Mouse (Mus musculus): ENCODE measurements around the gene Glis1.

The Glis1 gene

GRCm38 (mm10) chr4:107434356-107435237 lies at the start of gene Glis1:
Gene Glis1, plus strand, starts transcription at chr4:107434591.
- DNase-seq (ENCODE audit: low spot score): peak; percentile 56

DNA sequence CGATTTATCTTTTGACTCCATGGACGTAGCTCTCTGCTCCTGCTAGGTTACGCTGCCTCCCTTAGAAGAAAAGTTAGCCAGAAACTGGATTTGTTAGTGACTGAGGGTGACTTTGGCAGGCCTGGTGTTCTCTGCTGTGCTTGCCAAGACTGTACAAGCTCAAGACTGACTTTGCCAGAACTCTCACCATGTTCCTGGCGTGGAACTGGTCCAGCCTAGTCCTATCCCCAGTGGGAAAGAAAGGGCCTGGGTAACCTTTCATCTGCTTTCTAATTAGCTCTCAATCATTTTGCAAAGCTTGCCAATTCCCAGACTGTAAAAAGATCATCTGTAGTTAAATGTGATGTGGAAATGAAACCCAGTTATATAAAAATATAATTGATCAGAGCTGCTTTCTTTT lies 47.4 kb upstream of the Glis1 start:
- DNase-seq (ENCODE audit: low spot score): peak; percentile 3

DNA sequence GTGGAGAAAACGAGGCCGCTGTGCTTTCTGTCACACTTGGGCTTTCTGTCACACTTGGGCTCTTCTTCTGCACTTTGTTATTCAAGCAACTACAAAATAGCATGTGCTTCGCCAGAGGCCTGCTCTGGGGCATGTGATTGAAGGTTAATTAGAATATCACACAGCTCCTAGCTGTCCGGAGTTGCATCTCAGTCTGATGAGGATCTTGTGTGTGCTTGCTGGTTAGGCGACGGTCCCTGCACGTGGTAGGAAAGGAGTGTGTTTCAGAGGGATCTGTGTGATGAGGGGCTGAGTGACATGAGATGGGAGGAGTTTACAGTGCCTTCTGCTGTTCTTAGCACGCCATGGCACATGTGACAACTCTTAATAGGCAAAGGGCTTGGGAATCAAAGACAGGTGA lies 46.9 kb upstream of the Glis1 start:
- DNase-seq (ENCODE audit: low spot score): no peak

DNA sequence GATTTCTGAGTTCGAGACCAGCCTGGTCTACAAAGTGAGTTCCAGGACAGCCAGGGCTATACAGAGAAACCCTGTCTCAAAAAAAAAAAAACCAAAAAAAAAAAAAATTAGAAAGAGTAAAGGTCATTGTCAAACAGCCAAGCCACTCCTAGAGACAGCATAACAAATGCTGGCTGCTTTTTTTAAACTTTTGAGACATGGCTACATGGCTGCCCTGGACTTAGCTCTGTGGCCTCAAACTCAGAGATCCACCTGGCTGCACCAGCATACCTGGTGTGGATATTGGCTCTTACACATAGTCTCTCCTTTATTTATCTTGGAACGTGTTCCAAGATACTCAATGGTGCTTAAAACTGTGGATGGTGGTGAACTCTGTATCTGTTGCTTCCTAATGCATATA lies 46.1 kb upstream of the Glis1 start:
- DNase-seq (ENCODE audit: low spot score): no peak

DNA sequence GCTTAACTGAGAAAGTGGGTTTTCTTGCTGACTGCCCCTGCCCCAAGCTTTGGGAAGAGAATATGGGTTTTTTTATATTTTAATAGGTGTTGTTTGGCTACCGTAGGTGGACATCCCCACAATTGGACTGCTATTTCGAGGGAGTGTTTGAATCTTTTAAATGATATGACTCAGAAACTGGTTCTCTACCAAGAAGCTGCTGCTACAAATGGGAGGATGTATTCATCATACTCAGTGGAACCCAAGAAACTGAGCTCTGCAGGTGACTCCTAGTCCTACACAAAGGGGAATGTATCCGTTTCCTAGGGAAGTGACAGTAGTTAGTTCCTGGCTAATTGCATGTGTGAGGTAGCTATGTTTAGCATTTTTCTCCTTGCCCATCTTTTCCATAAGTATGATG lies 45.0 kb upstream of the Glis1 start:
- no peak for DNase-seq (ENCODE audit: low spot score)

DNA sequence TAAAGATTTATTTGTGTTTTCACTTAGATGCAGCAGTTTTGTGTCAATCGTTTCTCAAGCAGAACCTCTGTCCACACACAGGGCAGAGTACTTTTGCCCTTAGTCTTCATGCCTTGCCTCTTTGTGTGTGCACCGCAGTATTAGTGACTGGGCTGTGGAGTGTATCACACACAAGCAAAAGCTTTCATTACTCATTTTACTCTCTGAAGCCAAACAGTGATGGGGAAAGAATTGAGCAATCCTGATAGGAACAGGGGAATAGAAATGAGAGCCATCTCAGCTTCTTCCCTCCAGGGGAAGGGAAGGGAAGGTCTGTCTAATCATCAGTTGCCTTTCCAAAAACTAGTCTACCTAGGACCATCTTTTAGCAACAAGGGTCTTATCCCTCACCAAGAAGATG lies 40.6 kb upstream of the Glis1 start:
- DNase-seq (ENCODE audit: low spot score): no peak

GRCm38 (mm10) chr4:107420202-107420601 lies 14.2 kb upstream of the Glis1 start:
- DNase-seq (ENCODE audit: low spot score): no peak

DNA sequence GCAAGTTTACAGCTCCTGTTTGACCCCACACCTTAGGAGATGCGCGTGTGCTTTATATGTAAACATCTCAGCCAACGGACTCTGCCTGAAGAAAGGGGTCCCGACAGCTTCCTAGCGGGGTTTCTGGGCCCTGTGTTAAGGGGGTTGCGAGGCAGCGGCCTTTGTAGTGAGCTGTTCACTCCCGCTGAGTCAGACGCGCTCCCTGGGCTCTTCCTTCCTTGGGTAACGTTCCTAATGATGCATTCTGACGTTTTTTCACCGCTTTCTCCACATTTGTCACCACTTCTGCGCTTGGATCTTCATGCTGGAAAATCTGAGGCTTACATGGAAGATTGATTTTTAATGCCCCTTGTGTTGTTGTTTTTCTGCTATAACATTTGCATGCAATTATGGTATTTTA lies 12.7 kb upstream of the Glis1 start:
- DNase-seq (ENCODE audit: low spot score): no peak

DNA sequence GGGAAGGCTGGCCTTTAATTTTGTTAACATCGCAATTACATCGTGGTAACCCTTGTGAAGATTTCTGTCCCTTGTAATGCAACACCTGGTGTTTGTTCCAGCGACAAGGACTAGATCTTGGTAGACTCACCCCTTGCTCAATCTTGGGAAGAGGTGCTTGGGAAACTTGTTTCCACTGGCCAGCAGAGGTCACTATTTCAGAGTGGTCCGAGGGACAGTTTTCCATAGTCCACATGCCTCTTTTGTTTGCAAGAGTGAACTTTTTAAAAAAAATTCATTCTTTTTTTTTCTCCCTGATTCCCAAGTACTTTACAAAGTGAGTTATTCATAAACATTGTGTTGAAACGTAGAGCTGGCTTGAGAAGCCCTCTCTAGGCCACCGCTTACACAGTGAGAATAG lies 12.2 kb upstream of the Glis1 start:
- DNase-seq (ENCODE audit: low spot score): peak; percentile 43

DNA sequence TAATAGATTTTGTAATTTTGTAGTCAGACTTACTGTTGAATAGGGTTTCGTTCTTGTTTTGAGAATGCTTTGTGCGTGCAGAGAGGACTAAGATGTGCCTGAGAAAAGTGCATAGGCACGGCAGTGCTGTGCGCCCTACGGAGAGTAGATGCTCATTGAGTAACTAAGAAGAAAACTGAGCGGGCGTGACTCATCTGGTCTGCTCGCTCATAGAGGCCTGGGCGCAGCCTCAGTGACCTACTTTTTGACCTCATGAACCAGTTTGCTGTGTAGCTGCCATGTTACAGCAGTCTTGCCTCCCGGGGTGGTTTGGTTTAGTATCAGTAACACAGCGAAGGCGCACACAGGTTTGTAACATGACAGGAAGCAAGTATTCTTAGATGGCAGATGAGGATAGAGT lies 8.8 kb upstream of the Glis1 start:
- DNase-seq (ENCODE audit: low spot score): no peak

DNA sequence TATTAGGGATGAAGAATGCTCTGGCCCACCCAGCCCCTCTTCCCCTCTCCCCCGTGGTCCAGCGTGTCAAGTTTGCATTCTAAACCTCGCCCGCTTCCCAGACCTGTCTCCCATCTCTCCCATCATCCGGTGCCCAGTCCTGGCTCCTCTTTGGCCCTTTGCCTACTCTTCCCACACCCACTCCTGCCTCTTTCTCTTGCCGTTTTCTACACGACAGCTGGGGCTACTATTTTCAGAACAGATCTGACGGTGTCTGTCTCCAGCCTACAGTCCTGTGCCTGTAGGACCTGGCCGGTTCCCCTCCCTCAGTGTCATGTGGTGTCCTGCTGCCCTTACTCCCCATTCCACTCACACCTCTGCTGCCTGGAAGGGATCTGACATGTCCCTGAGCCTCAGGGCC lies 7.8 kb upstream of the Glis1 start:
- no peak for DNase-seq (ENCODE audit: low spot score)

DNA sequence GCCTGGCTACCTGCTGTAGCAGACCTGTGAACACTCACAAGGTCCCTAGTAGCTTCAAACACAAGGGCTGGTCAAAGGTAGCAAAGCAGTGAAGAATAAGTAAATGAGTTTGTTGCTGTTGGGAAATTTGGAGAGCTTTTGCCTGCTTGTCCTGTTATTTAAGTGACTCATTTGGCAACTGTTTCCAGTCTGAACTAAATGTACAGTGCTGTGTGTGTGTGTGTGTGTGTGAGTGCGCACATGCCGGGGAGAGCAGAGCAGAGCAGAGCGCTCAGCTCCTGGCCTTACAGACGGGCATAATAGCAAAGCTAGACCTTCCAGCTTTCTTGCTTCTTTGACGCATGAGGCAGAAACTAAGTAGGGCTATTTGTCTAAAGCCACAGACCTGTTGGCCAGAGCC lies 1.7 kb upstream of the Glis1 start:
- no peak for DNase-seq (ENCODE audit: low spot score)

DNA sequence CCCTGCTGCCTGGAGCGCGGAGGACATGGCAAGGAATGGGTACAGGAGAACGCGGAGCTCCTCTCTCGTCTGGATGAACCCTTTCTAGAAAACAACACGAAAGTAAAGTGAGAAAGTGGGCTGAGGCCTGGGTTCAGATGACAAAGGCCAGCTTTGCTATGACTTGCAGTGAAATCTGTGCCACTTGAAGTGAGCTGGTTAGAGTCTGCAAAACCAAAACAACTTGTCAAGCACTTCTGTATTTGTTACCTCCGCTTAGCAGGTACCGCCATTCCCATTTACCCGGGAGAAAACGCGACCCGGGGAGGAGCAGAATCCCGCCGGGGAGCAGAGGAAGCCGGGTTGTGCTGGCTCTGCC lies 414 bp upstream of the Glis1 start:
- DNase-seq (ENCODE audit: low spot score): no peak

GRCm38 (mm10) chr4:107435238-107435946 lies 1.0 kb downstream of the Glis1 start:
- DNase-seq (ENCODE audit: low spot score): no peak

DNA sequence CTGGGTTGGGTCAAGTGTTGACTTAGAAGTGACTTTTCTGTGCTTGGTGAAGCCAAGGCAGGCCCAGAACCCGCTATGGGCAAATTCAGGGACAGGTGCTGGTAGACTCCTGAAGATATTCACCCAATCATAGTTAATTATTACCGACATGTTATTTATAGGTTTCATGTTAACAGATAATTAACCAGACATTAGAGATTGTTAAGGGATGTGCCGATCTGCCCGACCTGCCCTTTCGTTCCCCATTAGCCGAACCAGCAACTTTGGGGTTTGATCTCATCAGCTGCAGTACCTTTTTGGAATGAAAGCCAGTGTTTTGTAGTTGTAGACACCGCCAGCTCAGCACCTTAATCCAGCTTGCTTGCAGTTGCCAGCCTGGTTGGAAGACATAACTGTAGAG lies 2.1 kb downstream of the Glis1 start:
- DNase-seq (ENCODE audit: low spot score): no peak

DNA sequence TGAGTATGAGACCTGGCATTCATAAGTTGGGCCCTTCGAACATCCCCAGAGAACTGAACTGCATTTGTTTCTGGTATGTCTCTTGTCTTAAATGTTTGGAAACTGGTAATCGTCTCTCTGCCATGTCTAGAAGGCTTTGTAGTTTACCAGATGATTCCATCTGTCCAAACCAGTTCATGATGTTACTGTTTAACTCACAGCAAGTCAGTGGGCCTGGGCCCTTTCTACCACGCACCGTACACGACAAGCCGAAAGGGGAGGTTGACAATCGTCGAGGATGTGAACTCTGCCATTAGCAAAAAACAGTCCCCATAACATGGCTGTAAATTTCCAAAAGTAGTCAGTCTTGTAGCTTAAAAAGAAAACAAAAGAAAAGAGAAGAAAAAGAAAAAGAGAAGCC lies 4.3 kb downstream of the Glis1 start:
- no peak for DNase-seq (ENCODE audit: low spot score)

GRCm38 (mm10) chr4:107440306-107440705 lies 5.9 kb downstream of the Glis1 start:
- DNase-seq (ENCODE audit: low spot score): no peak

- no peak for DNase-seq (ENCODE audit: low spot score)
These were observed 7.9 kb downstream of the Glis1 start for GRCm38 (mm10) chr4:107442288-107442687.

DNA sequence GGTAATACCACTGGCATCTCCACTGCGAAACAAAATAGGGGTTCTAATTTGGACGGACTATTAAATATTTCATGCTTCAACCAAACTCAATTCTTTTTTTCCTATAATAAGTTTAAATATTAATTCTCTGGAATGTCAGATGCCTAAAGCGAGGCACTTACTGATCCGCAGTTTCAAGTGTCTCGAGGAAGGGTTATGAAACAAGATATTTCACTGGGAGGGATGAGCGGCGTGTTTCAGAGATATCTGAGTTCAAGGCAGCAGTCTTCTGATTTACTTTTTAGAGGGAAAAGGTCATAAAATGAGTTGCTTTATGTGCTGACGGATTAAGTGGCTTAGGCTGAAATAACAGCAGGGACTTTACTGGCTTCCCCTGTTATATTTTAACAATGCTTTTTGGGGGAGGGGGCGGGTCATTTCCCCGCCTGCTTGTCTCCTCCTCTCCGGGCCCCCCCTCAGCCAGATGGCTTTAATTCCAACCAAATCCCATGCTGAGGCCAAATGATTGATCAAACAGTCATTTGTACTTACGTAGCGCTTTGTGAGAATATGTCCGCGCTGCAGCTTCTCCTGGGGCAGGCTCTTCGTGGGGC lies 8.6 kb downstream of the Glis1 start:
- DNase-seq (ENCODE audit: low spot score): no peak

DNA sequence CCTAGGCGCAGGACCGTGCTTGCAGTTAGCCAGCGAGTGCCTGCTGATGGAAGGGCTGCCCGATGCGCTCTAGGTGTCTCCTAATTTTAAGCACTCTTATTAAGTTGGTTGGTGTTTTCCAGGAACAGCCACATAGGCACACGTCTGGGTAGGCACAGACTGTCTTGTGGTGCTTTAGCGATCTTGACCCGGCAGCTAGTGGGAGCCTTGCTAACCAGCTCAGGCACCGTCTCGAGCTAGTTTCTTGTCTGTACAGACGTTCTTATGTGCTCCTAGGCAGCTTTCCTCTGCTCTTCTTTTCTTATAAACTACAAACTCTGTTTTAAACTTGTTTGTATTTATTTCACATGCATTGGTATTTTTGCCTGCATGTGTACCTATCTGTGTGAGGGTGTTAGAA lies 9.2 kb downstream of the Glis1 start:
- no peak for DNase-seq (ENCODE audit: low spot score)

DNA sequence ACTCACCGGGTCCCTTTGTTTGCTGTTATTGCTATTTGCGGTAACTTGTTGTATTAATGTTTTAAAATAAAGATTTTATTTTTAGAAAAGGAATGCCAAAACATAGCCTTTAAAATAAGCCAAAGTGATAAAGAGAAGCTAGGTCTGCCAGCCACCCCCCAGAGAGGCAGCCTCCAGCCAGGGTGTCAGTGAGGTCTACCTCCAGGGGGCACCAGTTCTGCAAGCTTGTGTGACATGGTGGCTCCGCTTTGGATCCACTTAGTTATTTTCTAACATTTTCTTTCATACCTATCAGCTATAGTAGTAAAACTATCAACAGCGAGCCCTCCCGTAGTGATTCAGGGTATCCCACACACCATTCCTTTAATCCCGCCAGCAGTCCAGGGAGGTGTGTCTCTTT lies 14.1 kb downstream of the Glis1 start:
- no peak for DNase-seq (ENCODE audit: low spot score)

DNA sequence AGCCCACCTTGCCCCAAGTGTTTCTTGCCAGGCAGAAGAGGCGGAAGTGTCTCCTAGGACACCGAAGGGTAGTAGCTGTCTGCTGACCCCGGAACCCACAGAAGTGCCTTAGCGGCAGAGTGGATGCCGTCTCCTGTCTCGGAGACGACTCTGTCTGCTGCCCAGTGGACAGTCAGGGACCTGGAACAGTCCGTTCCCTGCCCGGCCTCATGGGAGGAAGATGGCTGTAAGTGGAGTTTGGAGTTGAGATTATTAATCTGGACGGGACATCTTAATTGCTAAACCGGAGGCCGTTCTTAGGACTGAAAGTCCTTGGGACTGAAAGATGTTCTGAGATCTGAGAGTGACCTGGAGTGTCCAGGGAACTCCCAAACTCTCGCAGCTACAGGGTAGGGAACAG lies 15.1 kb downstream of the Glis1 start:
- no peak for DNase-seq (ENCODE audit: low spot score)

DNA sequence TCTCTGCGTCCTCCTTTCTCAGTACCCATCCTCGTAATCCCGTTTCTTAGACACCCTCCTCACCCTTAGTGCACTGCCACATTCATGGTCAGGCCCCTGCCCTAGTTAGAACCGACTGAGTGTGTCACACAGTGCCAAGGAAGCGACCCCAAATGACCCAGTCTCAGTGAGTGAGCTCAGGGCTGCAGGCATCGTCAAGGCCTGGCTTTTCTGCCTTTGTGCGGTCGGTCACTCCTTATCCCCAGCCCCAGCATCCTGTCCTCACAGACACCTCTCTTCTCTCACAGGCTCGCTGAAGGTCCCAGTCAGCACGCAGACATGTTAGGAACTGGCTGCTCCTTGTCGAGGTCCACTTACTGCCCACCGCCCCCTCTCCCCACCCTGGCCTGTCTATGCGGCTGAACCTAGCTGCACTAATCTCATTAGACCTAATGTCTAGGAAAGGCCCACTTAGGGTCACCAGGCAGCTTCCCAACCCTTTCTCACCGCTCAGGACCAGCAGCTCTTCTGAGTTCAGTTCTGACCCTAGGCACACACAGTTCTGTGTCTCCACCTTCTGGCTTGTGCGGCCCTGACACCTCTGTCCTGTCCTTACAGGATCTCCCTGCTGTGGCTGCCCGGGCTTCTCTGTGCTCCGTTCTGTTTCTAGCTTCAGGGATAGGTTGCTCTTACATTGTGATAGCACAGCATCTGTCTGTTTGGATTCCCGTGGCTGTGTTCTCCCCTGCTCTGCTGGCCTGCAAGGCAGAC lies 18.1 kb downstream of the Glis1 start:
- DNase-seq (ENCODE audit: low spot score): no peak
